Mouse (Mus musculus) embryonic facial prominence, embryonic 11.5 days (tissue): ENCODE data around the gene Gp1ba. TPM values are rescaled to one million over a fixed set of nuclear protein-coding genes. Genes with fewer than 3 reads are reported as not detected.
A peak's percentile ranks its signal among the peaks of the same experiment; 100 is the strongest.

ENCODE experiments used
- ATAC-seq: fragments of 200-750 bp; cut with Nextera tagmentation; replicated peaks from 2 replicates; pipeline ENCODE4 v1.8.0; 2017; ENCODE audit warnings: low read depth; ENCODE audit not compliant: insufficient number of reproducible peaks, low FRiP score, low TSS enrichment
- DNase-seq: peaks from one replicate; pipeline ENCODE4 v3.0.0-alpha.2; 2015; ENCODE audit warnings: low spot score
- H3K27ac ChIP-seq: fragments of 300-500 bp; sonication (generic); replicated peaks from 2 replicates; pipeline ENCODE4 v1.5.1; 2014; ENCODE audit warnings: mild to moderate bottlenecking, low read depth, low read length, control low read depth
- H3K27me3 ChIP-seq: fragments of 300-500 bp; sonication (generic); 2 replicates; pipeline ENCODE4 v1.6.1; 2014; ENCODE audit warnings: mild to moderate bottlenecking, low read length, moderate library complexity, mixed read lengths; ENCODE audit not compliant: control insufficient read depth, insufficient read depth
- H3K36me3 ChIP-seq: fragments of 300-500 bp; sonication (generic); replicated peaks from 2 replicates; pipeline ENCODE4 v1.6.1; 2014; ENCODE audit warnings: low read depth, mild to moderate bottlenecking, low read length, moderate library complexity, mixed read lengths; ENCODE audit not compliant: control insufficient read depth, insufficient read depth
- H3K4me1 ChIP-seq: fragments of 300-500 bp; sonication (generic); 2 replicates; pipeline ENCODE4 v1.6.1; 2014; ENCODE audit warnings: low read length, mixed read lengths; ENCODE audit not compliant: control insufficient read depth, insufficient read depth
- H3K4me2 ChIP-seq: fragments of 300-500 bp; sonication (generic); 2 replicates; pipeline ENCODE4 v1.6.1; 2014; ENCODE audit warnings: low read depth, mild to moderate bottlenecking, control low read depth, low read length, moderate library complexity
- H3K4me3 ChIP-seq: fragments of 300-500 bp; sonication (generic); 2 replicates; pipeline ENCODE4 v1.5.1; 2014; ENCODE audit warnings: low read depth, low read length, control low read depth
- H3K9ac ChIP-seq: fragments of 300-500 bp; sonication (generic); replicated peaks from 2 replicates; pipeline ENCODE4 v1.6.1; 2014; ENCODE audit warnings: mild to moderate bottlenecking, control low read depth, low read length
- H3K9me3 ChIP-seq: fragments of 300-500 bp; sonication (generic); replicated peaks from 2 replicates; pipeline ENCODE4 v1.6.1; 2016; ENCODE audit warnings: mild to moderate bottlenecking, low read length, inconsistent platforms, mixed read lengths; ENCODE audit not compliant: control insufficient read depth
- WGBS: fragments of 180-500 bp; shearing (Covaris S2); extraction: QIAGEN DNeasy Blood & Tissue Kit; methylation state at CpG from one replicate; pipeline ENCODE4 v1.1.7; 2014; 5-methylcytosine and 5-hydroxymethylcytosine counted together
- polyA plus RNA-seq: library from polyadenylated mRNA; unstranded; fragments of >200 nt; fragmentation: Nextera tagmentation; extraction: Ambion mirVana; gene quantifications from 2 replicates; pipeline ENCODE4 v1.2.1, GENCODE M21; 2014

Gp1ba gene
- polyA plus RNA-seq, 1 experiment from 2014 or later: 0.93 TPM

- no peak for ATAC-seq
- Histone ChIP-seq H3K36me3 (no peaks in the 10 kb centered on the region), H3K4me1 (no peaks in the 10 kb centered on the region), H3K27me3 (no peaks in the 10 kb centered on the region), H3K9ac (no peak overlapping the region), H3K27ac (no peak overlapping the region), H3K9me3 (no peaks in the 10 kb centered on the region), H3K4me3 (no peak overlapping the region), H3K4me2 (no peak overlapping the region)
- DNase-seq: no peak
- WGBS: 100% methylated on average over 1 of the region's 1 CpGs
These were observed 1.2 kb upstream of the Gp1ba start for GRCm38 (mm10) chr11:70637764-70638163.

- no peak for ATAC-seq
- no peak overlapping the region for H3K9ac ChIP-seq
- no peak overlapping the region for H3K27ac ChIP-seq
- H3K36me3 ChIP-seq: no peaks in the 10 kb centered on the region
- 88% methylated on average over 1 of the region's 1 CpGs for WGBS
- DNase-seq: no peak
- H3K4me3 ChIP-seq: no peak overlapping the region
- no peaks in the 10 kb centered on the region for H3K4me1 ChIP-seq
- H3K9me3 ChIP-seq: no peaks in the 10 kb centered on the region
- no peaks in the 10 kb centered on the region for H3K27me3 ChIP-seq
- H3K4me2 ChIP-seq: no peak overlapping the region
These were observed 629 bp upstream of the Gp1ba start for GRCm38 (mm10) chr11:70638293-70638692.

- H3K4me3 ChIP-seq: no peak overlapping the region
- no peaks in the 10 kb centered on the region; the same call in none of the 2 replicates for H3K36me3 ChIP-seq
- WGBS: 87% methylated on average over 8 of the region's 8 CpGs
- no peaks in the 10 kb centered on the region for H3K9me3 ChIP-seq
- H3K4me1 ChIP-seq: no peaks in the 10 kb centered on the region
- no peak overlapping the region for H3K4me2 ChIP-seq
- no peak overlapping the region for H3K27ac ChIP-seq
- no peak overlapping the region for H3K9ac ChIP-seq
- DNase-seq (no peak), ATAC-seq (no peak)
- H3K27me3 ChIP-seq: no peaks in the 10 kb centered on the region
These were observed 1.1 kb downstream of the Gp1ba start for GRCm38 (mm10) chr11:70639976-70640375.

GRCm38 (mm10) chr11:70641241-70641640 lies 2.3 kb downstream of the Gp1ba start:
- H3K9ac ChIP-seq: no peak overlapping the region
- no peak overlapping the region for H3K27ac ChIP-seq
- ATAC-seq (no peak), DNase-seq (no peak)
- WGBS: 79% methylated on average over 7 of the region's 7 CpGs
- no peaks in the 10 kb centered on the region for H3K9me3 ChIP-seq
- no peak overlapping the region for H3K4me2 ChIP-seq
- no peaks in the 10 kb centered on the region for H3K27me3 ChIP-seq
- H3K4me3 ChIP-seq: no peak overlapping the region
- H3K36me3 ChIP-seq: no peaks in the 10 kb centered on the region; the same call in none of the 2 replicates
- no peaks in the 10 kb centered on the region; the same call in 1 of the 2 replicates for H3K4me1 ChIP-seq

GRCm38 (mm10) chr11:70643051-70643450 lies 4.1 kb downstream of the Gp1ba start:
- Histone ChIP-seq H3K4me2 (no peak overlapping the region), H3K9ac (no peak overlapping the region), H3K4me1 (peaks cover 2% of the 10 kb centered on the region; the same call in 1 of the 2 replicates), H3K4me3 (no peak overlapping the region), H3K27ac (no peak overlapping the region), H3K9me3 (no peaks in the 10 kb centered on the region), H3K36me3 (no peaks in the 10 kb centered on the region; the same call in none of the 2 replicates), H3K27me3 (no peaks in the 10 kb centered on the region)
- ATAC-seq (no peak), DNase-seq (no peak)
- 95% methylated on average over 6 of the region's 6 CpGs for WGBS

GRCm38 (mm10) chr11:70644564-70645103 lies 5.7 kb downstream of the Gp1ba start:
- peaks cover 2% of the 10 kb centered on the region for H3K36me3 ChIP-seq
- H3K9me3 ChIP-seq: no peaks in the 10 kb centered on the region
- DNase-seq (no peak), ATAC-seq (no peak)
- H3K27ac ChIP-seq: no peak overlapping the region
- 96% methylated on average over 8 of the region's 8 CpGs for WGBS
- no peak overlapping the region for H3K4me2 ChIP-seq
- H3K4me1 ChIP-seq: peaks cover 2% of the 10 kb centered on the region; the same call in 1 of the 2 replicates
- no peaks in the 10 kb centered on the region for H3K27me3 ChIP-seq
- no peak overlapping the region for H3K4me3 ChIP-seq
- H3K9ac ChIP-seq: no peak overlapping the region

GRCm38 (mm10) chr11:70645461-70646258 lies 6.7 kb downstream of the Gp1ba start:
- Histone ChIP-seq H3K9me3 (no peaks in the 10 kb centered on the region), H3K4me3 (peak overlapping the region; percentile 61), H3K27me3 (no peaks in the 10 kb centered on the region), H3K9ac (peak overlapping the region; percentile 70), H3K4me1 (peaks cover 2% of the 10 kb centered on the region; the same call in 1 of the 2 replicates), H3K27ac (no peak overlapping the region), H3K36me3 (peaks cover 8% of the 10 kb centered on the region), H3K4me2 (peak overlapping the region; percentile 66)
- WGBS: 87% methylated on average over 12 of the region's 12 CpGs
- DNase-seq (no peak), ATAC-seq (no peak)

GRCm38 (mm10) chr11:70646259-70646555 lies 7.3 kb downstream of the Gp1ba start:
- no peaks in the 10 kb centered on the region for H3K27me3 ChIP-seq
- WGBS: 16% methylated on average over 3 of the region's 3 CpGs
- ATAC-seq (no peak; the same call in 1 of the 2 replicates), DNase-seq (no peak)
- H3K4me1 ChIP-seq: peaks cover 2% of the 10 kb centered on the region; the same call in 1 of the 2 replicates
- H3K4me2 ChIP-seq: peak overlapping the region; percentile 66
- H3K9me3 ChIP-seq: no peaks in the 10 kb centered on the region
- peak overlapping the region; percentile 70 for H3K9ac ChIP-seq
- peaks cover 14% of the 10 kb centered on the region for H3K36me3 ChIP-seq
- H3K4me3 ChIP-seq: peak overlapping the region; percentile 61
- peak overlapping the region; percentile 84 for H3K27ac ChIP-seq
